8 mouse cellular contexts compared by ENCODE assay signal in genomic region chr4:152038985-152039830, GRCm38 (mm10). TPM values are rescaled to one million over a fixed set of nuclear protein-coding genes. Genes with fewer than 3 reads are reported as not detected.
A peak's percentile ranks its signal among the peaks of the same experiment; 100 is the strongest.
DNase-seq lines count a peak whose midpoint lies in the region; ATAC-seq and TF ChIP-seq lines count a peak whose summit lies in the region.

Gene Nol9 (plus strand): TSS chr4:152039321.

- H3K4me3 ChIP-seq in ES-Bruce4 (ENCODE audit: low read depth, low read length), result peak within 1 kb of the TSS; percentile 92
- peak within 1 kb of the TSS; percentile 99 for H3K4me3 ChIP-seq in forebrain, embryonic 14.5 days (ENCODE audit: low read depth, low read length)
- H3K4me3 ChIP-seq in neural tube, embryonic 15.5 days (replicated peaks), result peak within 1 kb of the TSS; percentile 97

- intact Hi-C loops in heart, postnatal 14 days (cut with DNase I), result loop anchor here (1.0 to 2.0 kb wide), 2 partner anchors 58 kb away; no protein-coding TSS in a partner anchor

- H3K4me2 ChIP-seq in forebrain, embryonic 14.5 days (ENCODE audit: low read length), result peak within 1 kb of the TSS; percentile 84
- H3K4me2 ChIP-seq in neural tube, embryonic 15.5 days, result peak within 1 kb of the TSS; percentile 95

- peaks cover 24% of the 10 kb centered on the region for H3K36me3 ChIP-seq in ES-Bruce4 (ENCODE audit: control insufficient read depth, insufficient read depth, low read length, poor library complexity, severe bottlenecking)
- H3K36me3 ChIP-seq in forebrain, embryonic 14.5 days (ENCODE audit: control insufficient read depth, insufficient read depth, low read length), result peaks cover 33% of the 10 kb centered on the region
- H3K36me3 ChIP-seq in neural tube, embryonic 15.5 days, result peaks cover 33% of the 10 kb centered on the region

- peaks cover 10% of the 10 kb centered on the region for H3K4me1 ChIP-seq in ES-Bruce4 (ENCODE audit: control insufficient read depth, insufficient read depth, low read length)
- peaks cover 7% of the 10 kb centered on the region for H3K4me1 ChIP-seq in forebrain, embryonic 14.5 days (ENCODE audit: control insufficient read depth, insufficient read depth, low read length)
- peaks cover 20% of the 10 kb centered on the region for H3K4me1 ChIP-seq in neural tube, embryonic 15.5 days

- H3K9ac ChIP-seq in ES-Bruce4 (ENCODE audit: low read depth, poor library complexity, severe bottlenecking), result peak within 1 kb of the TSS; percentile 92
- peak within 1 kb of the TSS; percentile 91 for H3K9ac ChIP-seq in forebrain, embryonic 14.5 days (ENCODE audit: low read length)
- peak within 1 kb of the TSS; percentile 85 for H3K9ac ChIP-seq in neural tube, embryonic 15.5 days (replicated peaks)

- no peaks in the 10 kb centered on the region for H3K27me3 ChIP-seq in ES-Bruce4 (ENCODE audit: control insufficient read depth, insufficient read depth, low read length, poor library complexity, severe bottlenecking)
- H3K27me3 ChIP-seq in forebrain, embryonic 14.5 days (replicated peaks; ENCODE audit: control insufficient read depth, insufficient read depth, low read length), result no peaks in the 10 kb centered on the region
- no peaks in the 10 kb centered on the region for H3K27me3 ChIP-seq in neural tube, embryonic 15.5 days (replicated peaks)

- no peak for TF ChIP-seq POLR2A in ES-Bruce4 (IDR thresholded peaks at IDR 0.05; ENCODE audit: insufficient read depth, low read length)

- H3K27ac ChIP-seq in ES-Bruce4 (ENCODE audit: insufficient read depth, low read length), result peak within 1 kb of the TSS; percentile 63
- no peak within 1 kb of the TSS for H3K27ac ChIP-seq in forebrain, embryonic 14.5 days (ENCODE audit: low read depth, low read length)
- no peak within 1 kb of the TSS; the same call in 1 of the 2 replicates for H3K27ac ChIP-seq in neural tube, embryonic 15.5 days (replicated peaks)

- DNase-seq in forebrain, embryonic 14.5 days (ENCODE audit: low spot score), result peak; percentile 93
- DNase-seq in heart, postnatal 14 days, result peak; percentile 97 to 98
- peak; percentile 93 for DNase-seq in layer of hippocampus, adult 11-12 months (ENCODE audit: low spot score)
- DNase-seq in lung, adult 18-20 months, result peak; percentile 90 to 93
- peak; percentile 92 for DNase-seq in testis, postnatal 14 days (ENCODE audit: low spot score)

- under 1% methylated on average over 72 of the region's 86 CpGs for WGBS in forebrain, embryonic 14.5 days
- WGBS in neural tube, embryonic 15.5 days, result under 1% methylated on average over 70 of the region's 86 CpGs

- TF ChIP-seq EP300 in ES-Bruce4 (IDR thresholded peaks at IDR 0.05; ENCODE audit: insufficient read depth, low read depth, low read length), result no peak

- peak; percentile 77 for ATAC-seq in cerebellum, adult (ENCODE audit: insufficient number of reproducible peaks, low FRiP score, low TSS enrichment)
- peak; percentile 92 for ATAC-seq in forebrain, embryonic 14.5 days
- peak; percentile 91 for ATAC-seq in neural tube, embryonic 15.5 days (ENCODE audit: low FRiP score)

- TF ChIP-seq CTCF in ES-Bruce4 (IDR thresholded peaks at IDR 0.05; ENCODE audit: low read depth, low read length), result peak; percentile 82

- H3K9me3 ChIP-seq in ES-Bruce4 (replicated peaks; ENCODE audit: control insufficient read depth, insufficient read depth, low read length, poor library complexity, severe bottlenecking), result no peaks in the 10 kb centered on the region
- no peaks in the 10 kb centered on the region for H3K9me3 ChIP-seq in forebrain, embryonic 14.5 days (replicated peaks; ENCODE audit: control insufficient read depth, low read length)
- no peaks in the 10 kb centered on the region for H3K9me3 ChIP-seq in neural tube, embryonic 15.5 days (replicated peaks)

RNA-seq across cellular contexts. Expression of gene Nol9, which starts in this region (rescaled TPM):
- polyA plus RNA-seq in ES-Bruce4 (2011; ENCODE audit: insufficient read depth, insufficient read length, low read depth, missing spikeins), result 71.0 and 71.7 TPM in 2 replicates
- polyA plus RNA-seq in forebrain, embryonic 14.5 days (2014; fragmentation: Nextera tagmentation; extraction: Ambion mirVana), result 16.1 and 19.8 TPM in 2 replicates
- 10 to 100 TPM; 10.5 to 10.9 TPM for total RNA-seq in heart, postnatal 14 days (2021)
- polyA plus RNA-seq in neural tube, embryonic 15.5 days (2015; fragmentation: Nextera tagmentation; extraction: Ambion mirVana), result 26.0 and 26.4 TPM in 2 replicates
